Mouse (Mus musculus) monocyte, adult 5-6 weeks (primary cell): ENCODE measurements at regions not wholly inside any gene's neighbourhood (a gene's known extent, or its start where the extent isn't known, plus 50 kb on each side); places are given as distances from the start of the nearest gene placed in this dataset.

Source experiments
- ATAC-seq: fragments of 153-309, 156-312 bp; replicated peaks from 2 replicates; pipeline ENCODE4 v1.8.0; 2017; ENCODE audit warnings: mild to moderate bottlenecking; ENCODE audit not compliant: low TSS enrichment, insufficient number of reproducible peaks, severe bottlenecking, poor library complexity, low FRiP score

- no peak for ATAC-seq
Observed at GRCm38 (mm10) chr19:23044510-23045464, 96.2 kb upstream of the Klf9 start.

- ATAC-seq = no peak
Observed at GRCm38 (mm10) chr19:23051456-23051855, 89.6 kb upstream of the Klf9 start.

- no peak for ATAC-seq
Observed at GRCm38 (mm10) chr19:23054440-23054839, 86.6 kb upstream of the Klf9 start.

- no peak for ATAC-seq
Observed at GRCm38 (mm10) chr19:23055916-23056805, 84.9 kb upstream of the Klf9 start.

GRCm38 (mm10) chr19:23056851-23057707, 83.9 kb upstream of the Klf9 start:
- 0 out of 2 replicates have a peak, but pooled peaks have one; percentile 53 for ATAC-seq

GRCm38 (mm10) chr19:23057739-23058501, 83.1 kb upstream of the Klf9 start:
- ATAC-seq = no peak

- ATAC-seq = no peak
Observed at GRCm38 (mm10) chr19:23058502-23058900, 82.5 kb upstream of the Klf9 start.

- ATAC-seq = no peak
Observed at GRCm38 (mm10) chr19:23061081-23061640, 79.9 kb upstream of the Klf9 start.

- ATAC-seq = no peak
Observed at GRCm38 (mm10) chr19:23061906-23062305, 79.1 kb upstream of the Klf9 start.

- ATAC-seq = no peak
Observed at GRCm38 (mm10) chr19:23062851-23063250, 78.2 kb upstream of the Klf9 start.

GRCm38 (mm10) chr19:23065548-23065947, 75.5 kb upstream of the Klf9 start:
- ATAC-seq = no peak

- no peak for ATAC-seq
Observed at GRCm38 (mm10) chr19:23066726-23067125, 74.3 kb upstream of the Klf9 start.

- no peak for ATAC-seq
Observed at GRCm38 (mm10) chr19:23068600-23068999, 72.4 kb upstream of the Klf9 start.

- ATAC-seq = no peak
Observed at GRCm38 (mm10) chr19:23069656-23070055, 71.4 kb upstream of the Klf9 start.

- no peak for ATAC-seq
Observed at GRCm38 (mm10) chr19:23071000-23071399, 70.0 kb upstream of the Klf9 start.

GRCm38 (mm10) chr19:23074602-23075570, 66.1 kb upstream of the Klf9 start:
- ATAC-seq = no peak

GRCm38 (mm10) chr19:23075790-23076189, 65.2 kb upstream of the Klf9 start:
- ATAC-seq = no peak
